Mouse (Mus musculus): ENCODE results near the gene Adcy5. TPM values are rescaled to one million over a fixed set of nuclear protein-coding genes. Genes with fewer than 3 reads are reported as not detected.

Gene Adcy5
- polyA plus RNA-seq, 1 experiment from 2014 or later: 3.0 TPM

DNA sequence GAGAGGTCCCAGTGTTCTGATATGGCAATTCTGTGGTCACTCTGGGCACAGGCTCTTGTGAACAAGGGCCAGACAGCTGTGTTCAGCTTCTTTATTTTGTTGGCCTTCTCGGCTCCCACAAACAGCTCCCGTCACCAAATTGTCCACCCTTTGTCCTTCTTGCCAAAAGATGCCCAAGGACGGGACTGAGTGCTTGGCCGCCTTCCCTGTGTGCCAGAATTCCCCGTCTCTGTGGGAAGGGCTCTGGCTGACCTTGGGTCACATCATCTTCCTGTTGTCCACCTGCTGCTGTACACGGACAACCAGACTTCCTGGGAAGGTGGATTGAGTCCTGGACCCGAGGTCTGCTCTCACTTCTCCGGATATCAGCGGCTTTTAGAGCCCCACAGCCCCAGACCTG lies 131.1 kb downstream of the Adcy5 start:
- no peak overlapping the region for H3K4me3 ChIP-seq (replicated peaks; ENCODE audit: low read length)
- no peaks in the 10 kb centered on the region for H3K9me3 ChIP-seq (replicated peaks; ENCODE audit: control insufficient read depth, low read length)
- H3K4me1 ChIP-seq (ENCODE audit: control insufficient read depth, insufficient read depth, low read length): no peaks in the 10 kb centered on the region
- no peak overlapping the region for H3K9ac ChIP-seq (ENCODE audit: low read length)
- H3K36me3 ChIP-seq (ENCODE audit: control insufficient read depth, insufficient read depth, low read length): no peaks in the 10 kb centered on the region
- no peak for ATAC-seq (ENCODE audit: insufficient read depth, low FRiP score)
- 78% methylated on average over 9 of the region's 9 CpGs for WGBS
- no peak overlapping the region for H3K4me2 ChIP-seq (ENCODE audit: low read depth, low read length)
- H3K27me3 ChIP-seq (ENCODE audit: control insufficient read depth, insufficient read depth, low read length): no peaks in the 10 kb centered on the region
- H3K27ac ChIP-seq (ENCODE audit: low read length): no peak overlapping the region

DNA sequence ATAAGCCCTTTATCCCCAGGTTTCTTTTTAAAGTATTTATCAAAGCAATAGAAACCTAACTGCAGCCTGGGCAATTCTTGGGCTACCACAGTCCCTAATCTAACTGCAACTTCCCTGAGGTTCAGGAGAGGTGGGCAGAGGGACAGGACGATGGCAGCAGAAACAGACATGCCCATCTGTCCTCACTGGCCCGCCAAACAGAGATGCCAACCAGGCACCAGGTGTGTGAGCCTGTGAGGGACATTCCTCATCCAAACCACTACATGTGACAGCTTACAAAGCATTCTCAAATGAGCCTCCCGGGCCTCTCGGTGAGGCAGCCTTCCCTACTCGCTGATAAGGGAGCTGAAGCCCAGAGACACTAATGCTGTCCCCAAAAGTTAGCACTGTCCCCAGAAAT lies 132.6 kb downstream of the Adcy5 start:
- no peak for ATAC-seq (ENCODE audit: insufficient read depth, low FRiP score)
- 87% methylated on average over 5 of the region's 5 CpGs for WGBS
- H3K27ac ChIP-seq (ENCODE audit: low read length): no peak overlapping the region
- no peak overlapping the region for H3K4me2 ChIP-seq (ENCODE audit: low read depth, low read length)
- no peaks in the 10 kb centered on the region for H3K9me3 ChIP-seq (replicated peaks; ENCODE audit: control insufficient read depth, low read length)
- H3K36me3 ChIP-seq (ENCODE audit: control insufficient read depth, insufficient read depth, low read length): no peaks in the 10 kb centered on the region
- no peak overlapping the region for H3K4me3 ChIP-seq (replicated peaks; ENCODE audit: low read length)
- H3K9ac ChIP-seq (ENCODE audit: low read length): no peak overlapping the region
- H3K4me1 ChIP-seq (ENCODE audit: control insufficient read depth, insufficient read depth, low read length): no peaks in the 10 kb centered on the region
- H3K27me3 ChIP-seq (ENCODE audit: control insufficient read depth, insufficient read depth, low read length): no peaks in the 10 kb centered on the region

DNA sequence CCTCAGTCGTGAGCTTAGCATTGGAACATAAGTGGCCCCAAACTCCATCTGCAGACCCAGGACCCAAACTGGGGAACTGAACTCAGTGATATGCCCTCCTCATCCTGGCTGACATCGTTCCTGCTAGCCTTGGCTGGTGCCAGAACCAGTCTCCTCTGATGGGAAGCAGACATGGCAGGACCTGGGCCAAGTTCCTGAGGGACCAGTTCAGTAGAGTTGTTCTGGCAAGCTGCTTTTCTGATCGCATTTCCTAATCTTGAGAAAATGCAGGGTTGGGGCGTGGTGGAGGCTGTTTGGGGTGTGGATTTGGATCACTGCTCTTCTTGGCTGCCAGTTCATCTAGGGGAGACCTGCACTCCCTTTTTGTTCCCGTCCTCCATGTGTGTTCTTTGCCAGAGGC lies 143.1 kb downstream of the Adcy5 start:
- no peak overlapping the region for H3K4me3 ChIP-seq (replicated peaks; ENCODE audit: low read length)
- no peak overlapping the region for H3K4me2 ChIP-seq (ENCODE audit: low read depth, low read length)
- no peak for ATAC-seq (ENCODE audit: insufficient read depth, low FRiP score)
- no peaks in the 10 kb centered on the region for H3K27me3 ChIP-seq (ENCODE audit: control insufficient read depth, insufficient read depth, low read length)
- H3K9me3 ChIP-seq (replicated peaks; ENCODE audit: control insufficient read depth, low read length): no peaks in the 10 kb centered on the region
- H3K4me1 ChIP-seq (ENCODE audit: control insufficient read depth, insufficient read depth, low read length): no peaks in the 10 kb centered on the region
- 65% methylated on average over 5 of the region's 5 CpGs for WGBS
- H3K36me3 ChIP-seq (ENCODE audit: control insufficient read depth, insufficient read depth, low read length): no peaks in the 10 kb centered on the region
- no peak overlapping the region for H3K9ac ChIP-seq (ENCODE audit: low read length)
- H3K27ac ChIP-seq (ENCODE audit: low read length): no peak overlapping the region

DNA sequence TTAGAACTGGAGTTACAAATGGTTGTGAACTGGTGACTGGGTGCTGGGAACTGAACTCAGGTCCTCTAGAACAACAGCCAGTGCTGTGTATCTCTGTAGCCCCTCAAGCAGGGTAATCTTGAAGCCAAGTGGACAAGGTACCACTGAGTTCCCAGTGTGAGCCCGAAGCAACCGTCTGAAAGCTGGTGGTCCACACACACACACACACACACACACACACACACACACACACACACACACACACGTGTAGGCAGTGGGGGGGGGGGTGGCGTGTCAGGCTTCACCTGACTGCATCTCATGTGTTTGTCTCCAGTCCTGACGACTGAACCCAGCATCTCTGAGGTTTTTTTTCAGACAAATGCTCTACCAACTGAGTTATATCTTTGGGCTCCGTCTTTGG lies 145.5 kb downstream of the Adcy5 start:
- Histone ChIP-seq H3K36me3 (ENCODE audit: control insufficient read depth, insufficient read depth, low read length) (no peaks in the 10 kb centered on the region; the same call in 1 of the 2 replicates), H3K9ac (ENCODE audit: low read length) (no peak overlapping the region), H3K4me1 (ENCODE audit: control insufficient read depth, insufficient read depth, low read length) (no peaks in the 10 kb centered on the region), H3K9me3 (replicated peaks; ENCODE audit: control insufficient read depth, low read length) (no peaks in the 10 kb centered on the region), H3K27ac (ENCODE audit: low read length) (no peak overlapping the region), H3K27me3 (ENCODE audit: control insufficient read depth, insufficient read depth, low read length) (no peaks in the 10 kb centered on the region), H3K4me2 (ENCODE audit: low read depth, low read length) (no peak overlapping the region), H3K4me3 (replicated peaks; ENCODE audit: low read length) (no peak overlapping the region)
- no peak for ATAC-seq (ENCODE audit: insufficient read depth, low FRiP score)
- 91% methylated on average over 6 of the region's 6 CpGs for WGBS

DNA sequence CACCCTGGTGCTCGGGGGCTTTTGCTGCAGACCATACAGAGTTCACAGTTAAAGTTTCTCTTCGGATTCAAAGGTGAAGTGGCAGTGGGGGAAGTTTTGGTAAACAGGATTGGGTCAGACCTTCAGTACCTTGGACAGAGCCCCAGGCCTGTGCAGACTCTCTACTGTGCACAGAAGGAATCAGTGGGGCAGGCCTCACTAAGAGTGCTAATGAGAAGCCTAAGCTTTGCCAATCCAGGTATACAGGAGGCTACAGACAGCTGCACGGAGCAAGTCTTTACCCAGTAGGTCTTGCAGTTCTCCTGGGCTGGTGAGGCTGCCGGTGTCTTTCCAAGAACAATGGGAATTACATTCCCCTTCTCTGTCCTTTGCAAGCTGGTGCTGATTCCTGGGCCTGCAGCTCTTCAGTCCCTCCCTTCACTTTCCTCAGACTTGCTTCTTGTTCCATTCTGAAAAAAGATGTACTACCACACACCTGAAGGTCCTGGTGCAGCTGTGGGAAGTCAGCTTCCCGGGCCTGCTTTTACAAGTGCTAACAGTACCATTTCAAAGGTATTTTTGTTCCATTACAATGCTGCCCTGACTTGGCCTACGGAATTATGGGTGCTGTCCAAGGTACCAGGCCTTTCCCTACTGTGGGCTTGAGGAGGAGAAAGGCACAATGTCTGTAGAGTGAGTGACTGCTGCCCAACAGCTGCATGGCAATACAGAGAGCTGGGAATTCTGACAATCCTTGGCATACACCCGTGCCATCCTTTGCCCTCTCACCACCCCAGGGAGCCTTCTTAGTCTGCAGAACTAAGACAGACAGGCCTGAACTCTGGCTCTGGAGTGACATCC lies 148.0 kb downstream of the Adcy5 start:
- Histone ChIP-seq H3K4me3 (replicated peaks; ENCODE audit: low read length) (no peak overlapping the region), H3K9ac (ENCODE audit: low read length) (no peak overlapping the region), H3K4me2 (ENCODE audit: low read depth, low read length) (no peak overlapping the region), H3K27me3 (ENCODE audit: control insufficient read depth, insufficient read depth, low read length) (no peaks in the 10 kb centered on the region), H3K4me1 (ENCODE audit: control insufficient read depth, insufficient read depth, low read length) (no peaks in the 10 kb centered on the region), H3K9me3 (replicated peaks; ENCODE audit: control insufficient read depth, low read length) (no peaks in the 10 kb centered on the region), H3K27ac (ENCODE audit: low read length) (no peak overlapping the region), H3K36me3 (ENCODE audit: control insufficient read depth, insufficient read depth, low read length) (no peaks in the 10 kb centered on the region; the same call in 1 of the 2 replicates)
- ATAC-seq (ENCODE audit: insufficient read depth, low FRiP score): no peak
- WGBS: 40% methylated on average over 7 of the region's 7 CpGs

DNA sequence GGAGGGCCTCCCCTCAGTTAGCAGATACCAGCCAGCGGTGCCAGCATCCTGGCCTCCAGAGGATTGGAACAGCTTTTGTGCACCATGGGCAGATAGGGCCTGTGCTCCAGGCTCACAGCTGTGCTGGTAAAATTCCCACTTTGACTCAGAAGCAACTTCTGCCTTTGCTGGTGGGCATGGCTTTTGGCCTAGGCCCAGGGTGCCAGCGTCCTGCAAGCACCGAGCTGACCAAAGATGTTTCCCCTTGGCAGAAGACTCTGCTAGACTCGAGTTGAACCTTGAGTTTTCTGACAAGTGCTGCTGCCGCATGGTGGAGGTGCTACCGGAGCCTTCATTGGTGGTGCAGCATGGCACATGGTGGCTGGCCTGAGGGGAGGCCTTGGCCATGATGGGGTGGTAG lies 149.0 kb downstream of the Adcy5 start:
- no peak for ATAC-seq (ENCODE audit: insufficient read depth, low FRiP score)

DNA sequence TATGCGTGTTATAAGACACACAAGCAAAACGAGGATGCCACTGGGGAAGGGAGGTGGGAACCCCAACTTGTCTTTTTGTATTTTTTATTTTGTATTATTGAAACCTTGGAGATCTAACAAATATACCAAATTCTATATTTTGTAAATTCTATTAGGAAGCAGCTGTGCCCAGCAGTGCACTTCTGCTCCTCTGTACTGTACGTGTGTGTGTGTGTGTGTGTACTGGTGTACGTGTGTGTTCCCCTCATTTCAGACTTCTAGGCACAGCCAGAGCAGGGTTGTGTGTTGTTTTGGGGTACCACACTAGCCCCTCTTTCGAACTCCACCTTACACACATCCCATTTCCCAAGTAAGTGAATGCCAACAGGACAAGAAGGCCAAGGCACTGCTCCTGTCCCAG lies 149.7 kb downstream of the Adcy5 start:
- H3K4me3 ChIP-seq (replicated peaks; ENCODE audit: low read length): no peak overlapping the region
- 90% methylated on average over 5 of the region's 5 CpGs for WGBS
- no peaks in the 10 kb centered on the region for H3K9me3 ChIP-seq (replicated peaks; ENCODE audit: control insufficient read depth, low read length)
- H3K9ac ChIP-seq (ENCODE audit: low read length): no peak overlapping the region
- no peak overlapping the region for H3K4me2 ChIP-seq (ENCODE audit: low read depth, low read length)
- no peaks in the 10 kb centered on the region; the same call in 1 of the 2 replicates for H3K36me3 ChIP-seq (ENCODE audit: control insufficient read depth, insufficient read depth, low read length)
- ATAC-seq (ENCODE audit: insufficient read depth, low FRiP score): no peak
- H3K27me3 ChIP-seq (ENCODE audit: control insufficient read depth, insufficient read depth, low read length): no peaks in the 10 kb centered on the region
- no peak overlapping the region for H3K27ac ChIP-seq (ENCODE audit: low read length)
- no peaks in the 10 kb centered on the region for H3K4me1 ChIP-seq (ENCODE audit: control insufficient read depth, insufficient read depth, low read length)

More for the DNA sequence above, 149.0 kb downstream of the Adcy5 start:
- Histone ChIP-seq H3K27me3 (ENCODE audit: control insufficient read depth, insufficient read depth, low read length) (no peaks in the 10 kb centered on the region), H3K36me3 (ENCODE audit: control insufficient read depth, insufficient read depth, low read length) (no peaks in the 10 kb centered on the region; the same call in 1 of the 2 replicates), H3K9ac (ENCODE audit: low read length) (no peak overlapping the region), H3K9me3 (replicated peaks; ENCODE audit: control insufficient read depth, low read length) (no peaks in the 10 kb centered on the region), H3K4me2 (ENCODE audit: low read depth, low read length) (no peak overlapping the region), H3K27ac (ENCODE audit: low read length) (no peak overlapping the region), H3K4me1 (ENCODE audit: control insufficient read depth, insufficient read depth, low read length) (no peaks in the 10 kb centered on the region), H3K4me3 (replicated peaks; ENCODE audit: low read length) (no peak overlapping the region)
- WGBS: 92% methylated on average over 6 of the region's 6 CpGs

DNA sequence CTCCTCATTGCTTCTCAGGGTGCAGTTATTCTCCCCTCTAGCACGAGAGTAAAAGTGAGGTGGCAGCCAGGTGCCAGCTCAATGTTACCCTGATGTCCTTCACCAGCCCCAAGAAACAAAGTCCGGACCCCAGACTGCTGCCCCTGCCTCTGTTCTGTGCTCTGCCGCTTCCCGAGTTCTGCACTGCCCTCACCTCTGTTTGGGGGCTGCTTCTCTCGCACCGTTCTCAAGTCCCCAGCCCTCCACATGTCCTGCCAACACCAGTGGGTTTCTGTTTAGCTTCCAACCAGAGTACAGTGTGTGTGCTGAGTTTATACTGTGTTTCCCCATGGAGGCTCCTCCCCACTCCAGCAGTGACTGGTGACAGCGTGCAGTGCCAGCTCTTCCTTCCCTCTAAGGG lies 150.5 kb downstream of the Adcy5 start:
- Histone ChIP-seq H3K4me3 (replicated peaks; ENCODE audit: low read length) (no peak overlapping the region), H3K36me3 (ENCODE audit: control insufficient read depth, insufficient read depth, low read length) (no peaks in the 10 kb centered on the region; the same call in 1 of the 2 replicates), H3K4me1 (ENCODE audit: control insufficient read depth, insufficient read depth, low read length) (no peaks in the 10 kb centered on the region), H3K9me3 (replicated peaks; ENCODE audit: control insufficient read depth, low read length) (no peaks in the 10 kb centered on the region), H3K27ac (ENCODE audit: low read length) (no peak overlapping the region), H3K27me3 (ENCODE audit: control insufficient read depth, insufficient read depth, low read length) (no peaks in the 10 kb centered on the region), H3K9ac (ENCODE audit: low read length) (no peak overlapping the region), H3K4me2 (ENCODE audit: low read depth, low read length) (no peak overlapping the region)
- ATAC-seq (ENCODE audit: insufficient read depth, low FRiP score): no peak
- WGBS: 83% methylated on average over 7 of the region's 7 CpGs

DNA sequence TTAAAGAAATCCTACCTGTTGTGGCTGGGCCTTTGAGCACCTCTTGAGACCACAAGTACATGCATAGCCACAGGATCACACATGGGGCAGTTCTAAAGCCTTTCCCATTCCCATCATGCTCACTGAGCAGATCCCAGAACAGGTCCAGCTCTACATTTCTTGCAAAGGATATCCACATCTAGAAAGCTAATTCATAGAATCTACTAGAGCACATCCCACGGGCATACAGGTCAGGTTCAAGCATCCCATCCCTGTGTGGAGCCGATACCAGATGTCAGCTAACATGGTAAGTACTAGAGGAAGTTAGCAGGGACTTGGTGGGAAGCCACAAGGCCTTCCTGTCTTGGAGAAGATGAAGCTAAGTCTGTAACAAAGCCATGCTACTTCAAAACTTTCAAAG lies 152.0 kb downstream of the Adcy5 start:
- H3K36me3 ChIP-seq (ENCODE audit: control insufficient read depth, insufficient read depth, low read length): no peaks in the 10 kb centered on the region; the same call in 1 of the 2 replicates
- 0 out of 2 replicates have a peak, but pooled peaks cover 4% of the 10 kb centered on the region for H3K4me1 ChIP-seq (ENCODE audit: control insufficient read depth, insufficient read depth, low read length)
- no peak overlapping the region for H3K4me3 ChIP-seq (replicated peaks; ENCODE audit: low read length)
- H3K9ac ChIP-seq (ENCODE audit: low read length): no peak overlapping the region
- 89% methylated on average over 2 of the region's 2 CpGs for WGBS
- H3K4me2 ChIP-seq (ENCODE audit: low read depth, low read length): no peak overlapping the region
- H3K27me3 ChIP-seq (ENCODE audit: control insufficient read depth, insufficient read depth, low read length): no peaks in the 10 kb centered on the region
- ATAC-seq (ENCODE audit: insufficient read depth, low FRiP score): no peak
- H3K27ac ChIP-seq (ENCODE audit: low read length): no peak overlapping the region
- no peaks in the 10 kb centered on the region for H3K9me3 ChIP-seq (replicated peaks; ENCODE audit: control insufficient read depth, low read length)
